Mouse (Mus musculus): ENCODE data around the gene Tmco4. TPM values are rescaled to one million over a fixed set of nuclear protein-coding genes. Genes with fewer than 3 reads are reported as not detected.

Gene Tmco4
- polyA plus RNA-seq, 1 experiment from 2014 or later: 6.3 TPM

- no peak overlapping the region for H3K4me3 ChIP-seq (ENCODE audit: low read length)
- no peak overlapping the region for H3K4me2 ChIP-seq (ENCODE audit: low read depth, low read length)
- no peaks in the 10 kb centered on the region for H3K36me3 ChIP-seq (ENCODE audit: control insufficient read depth, insufficient read depth, low read length)
- H3K27me3 ChIP-seq (ENCODE audit: control insufficient read depth, insufficient read depth, low read depth, low read length): peaks cover 5% of the 10 kb centered on the region; the same call in 1 of the 2 replicates
- ATAC-seq (ENCODE audit: low read depth): 0 out of 2 replicates have a peak, but pooled peaks have one; percentile 32
- peaks cover 10% of the 10 kb centered on the region for H3K4me1 ChIP-seq (replicated peaks; ENCODE audit: control insufficient read depth, insufficient read depth, low read length)
- no peak overlapping the region for H3K27ac ChIP-seq (ENCODE audit: low read length)
- H3K9me3 ChIP-seq (ENCODE audit: control insufficient read depth, low read length): no peaks in the 10 kb centered on the region
- WGBS: 79% methylated on average over 3 of the region's 3 CpGs
- H3K9ac ChIP-seq (ENCODE audit: low read length): no peak overlapping the region
Measured at GRCm38 (mm10) chr4:139035799-139036198, 63.1 kb downstream of the Tmco4 start.

- peaks cover 10% of the 10 kb centered on the region for H3K4me1 ChIP-seq (replicated peaks; ENCODE audit: control insufficient read depth, insufficient read depth, low read length)
- H3K4me3 ChIP-seq (ENCODE audit: low read length): no peak overlapping the region
- no peak overlapping the region for H3K9ac ChIP-seq (ENCODE audit: low read length)
- no peaks in the 10 kb centered on the region for H3K9me3 ChIP-seq (ENCODE audit: control insufficient read depth, low read length)
- H3K27ac ChIP-seq (ENCODE audit: low read length): no peak overlapping the region
- WGBS: 46% methylated on average over 17 of the region's 17 CpGs
- H3K4me2 ChIP-seq (ENCODE audit: low read depth, low read length): no peak overlapping the region
- ATAC-seq (ENCODE audit: low read depth): peak; percentile 62; the same call in 1 of the 2 replicates
- H3K27me3 ChIP-seq (ENCODE audit: control insufficient read depth, insufficient read depth, low read depth, low read length): peaks cover 5% of the 10 kb centered on the region; the same call in 1 of the 2 replicates
- H3K36me3 ChIP-seq (ENCODE audit: control insufficient read depth, insufficient read depth, low read length): no peaks in the 10 kb centered on the region
Measured at GRCm38 (mm10) chr4:139037795-139038607, 65.3 kb downstream of the Tmco4 start.

- Histone ChIP-seq H3K9ac (ENCODE audit: low read length) (no peak overlapping the region), H3K4me1 (replicated peaks; ENCODE audit: control insufficient read depth, insufficient read depth, low read length) (peaks cover 10% of the 10 kb centered on the region), H3K4me3 (ENCODE audit: low read length) (no peak overlapping the region), H3K27ac (ENCODE audit: low read length) (no peak overlapping the region), H3K9me3 (ENCODE audit: control insufficient read depth, low read length) (no peaks in the 10 kb centered on the region), H3K4me2 (ENCODE audit: low read depth, low read length) (no peak overlapping the region), H3K27me3 (ENCODE audit: control insufficient read depth, insufficient read depth, low read depth, low read length) (peaks cover 5% of the 10 kb centered on the region; the same call in 1 of the 2 replicates), H3K36me3 (ENCODE audit: control insufficient read depth, insufficient read depth, low read length) (no peaks in the 10 kb centered on the region)
- 10% methylated on average over 10 of the region's 10 CpGs for WGBS
- ATAC-seq (ENCODE audit: low read depth): no peak
Measured at GRCm38 (mm10) chr4:139040084-139040839, 67.6 kb downstream of the Tmco4 start.

- H3K4me2 ChIP-seq (ENCODE audit: low read depth, low read length): no peak overlapping the region
- no peaks in the 10 kb centered on the region for H3K36me3 ChIP-seq (ENCODE audit: control insufficient read depth, insufficient read depth, low read length)
- no peak overlapping the region for H3K27ac ChIP-seq (ENCODE audit: low read length)
- no peak overlapping the region for H3K4me3 ChIP-seq (ENCODE audit: low read length)
- WGBS: 83% methylated on average over 5 of the region's 5 CpGs
- no peak for ATAC-seq (ENCODE audit: low read depth)
- H3K4me1 ChIP-seq (replicated peaks; ENCODE audit: control insufficient read depth, insufficient read depth, low read length): peaks cover 9% of the 10 kb centered on the region
- no peak overlapping the region for H3K9ac ChIP-seq (ENCODE audit: low read length)
- H3K27me3 ChIP-seq (ENCODE audit: control insufficient read depth, insufficient read depth, low read depth, low read length): peaks cover 5% of the 10 kb centered on the region; the same call in 1 of the 2 replicates
- H3K9me3 ChIP-seq (ENCODE audit: control insufficient read depth, low read length): no peaks in the 10 kb centered on the region
Measured at GRCm38 (mm10) chr4:139042611-139043010, 69.9 kb downstream of the Tmco4 start.

- 81% methylated on average over 2 of the region's 2 CpGs for WGBS
- no peak overlapping the region for H3K9ac ChIP-seq (ENCODE audit: low read length)
- no peak for ATAC-seq (ENCODE audit: low read depth)
Measured at GRCm38 (mm10) chr4:139043600-139043999, 70.9 kb downstream of the Tmco4 start.

GRCm38 (mm10) chr4:139044566-139044965 is 71.9 kb downstream of the Tmco4 start:
- no peak for ATAC-seq (ENCODE audit: low read depth)
- Histone ChIP-seq H3K36me3 (ENCODE audit: control insufficient read depth, insufficient read depth, low read length) (no peaks in the 10 kb centered on the region), H3K4me2 (ENCODE audit: low read depth, low read length) (no peak overlapping the region), H3K9me3 (ENCODE audit: control insufficient read depth, low read length) (no peaks in the 10 kb centered on the region), H3K4me1 (replicated peaks; ENCODE audit: control insufficient read depth, insufficient read depth, low read length) (no peaks in the 10 kb centered on the region), H3K4me3 (ENCODE audit: low read length) (no peak overlapping the region), H3K27me3 (ENCODE audit: control insufficient read depth, insufficient read depth, low read depth, low read length) (peaks cover 4% of the 10 kb centered on the region; the same call in 1 of the 2 replicates), H3K27ac (ENCODE audit: low read length) (no peak overlapping the region), H3K9ac (ENCODE audit: low read length) (no peak overlapping the region)
- WGBS: 89% methylated on average over 5 of the region's 5 CpGs

More at GRCm38 (mm10) chr4:139043600-139043999, 70.9 kb downstream of the Tmco4 start:
- Histone ChIP-seq H3K27ac (ENCODE audit: low read length) (no peak overlapping the region), H3K4me2 (ENCODE audit: low read depth, low read length) (no peak overlapping the region), H3K36me3 (ENCODE audit: control insufficient read depth, insufficient read depth, low read length) (no peaks in the 10 kb centered on the region), H3K4me1 (replicated peaks; ENCODE audit: control insufficient read depth, insufficient read depth, low read length) (no peaks in the 10 kb centered on the region), H3K27me3 (ENCODE audit: control insufficient read depth, insufficient read depth, low read depth, low read length) (peaks cover 5% of the 10 kb centered on the region; the same call in 1 of the 2 replicates), H3K4me3 (ENCODE audit: low read length) (no peak overlapping the region), H3K9me3 (ENCODE audit: control insufficient read depth, low read length) (no peaks in the 10 kb centered on the region)

- Histone ChIP-seq H3K27ac (ENCODE audit: low read length) (no peak overlapping the region), H3K9ac (ENCODE audit: low read length) (no peak overlapping the region), H3K4me1 (replicated peaks; ENCODE audit: control insufficient read depth, insufficient read depth, low read length) (no peaks in the 10 kb centered on the region), H3K4me3 (ENCODE audit: low read length) (no peak overlapping the region), H3K27me3 (ENCODE audit: control insufficient read depth, insufficient read depth, low read depth, low read length) (no peaks in the 10 kb centered on the region), H3K36me3 (ENCODE audit: control insufficient read depth, insufficient read depth, low read length) (no peaks in the 10 kb centered on the region), H3K4me2 (ENCODE audit: low read depth, low read length) (no peak overlapping the region), H3K9me3 (ENCODE audit: control insufficient read depth, low read length) (no peaks in the 10 kb centered on the region)
- no peak for ATAC-seq (ENCODE audit: low read depth)
- WGBS: 68% methylated on average over 5 of the region's 5 CpGs
Measured at GRCm38 (mm10) chr4:139046354-139046753, 73.7 kb downstream of the Tmco4 start.

GRCm38 (mm10) chr4:139048518-139048917 is 75.8 kb downstream of the Tmco4 start:
- H3K27me3 ChIP-seq (ENCODE audit: control insufficient read depth, insufficient read depth, low read depth, low read length): no peaks in the 10 kb centered on the region
- H3K4me1 ChIP-seq (replicated peaks; ENCODE audit: control insufficient read depth, insufficient read depth, low read length): no peaks in the 10 kb centered on the region
- H3K36me3 ChIP-seq (ENCODE audit: control insufficient read depth, insufficient read depth, low read length): no peaks in the 10 kb centered on the region
- no peak overlapping the region for H3K4me3 ChIP-seq (ENCODE audit: low read length)
- H3K27ac ChIP-seq (ENCODE audit: low read length): no peak overlapping the region
- no peaks in the 10 kb centered on the region for H3K9me3 ChIP-seq (ENCODE audit: control insufficient read depth, low read length)
- no peak overlapping the region for H3K4me2 ChIP-seq (ENCODE audit: low read depth, low read length)
- WGBS: 69% methylated on average over 6 of the region's 6 CpGs
- no peak overlapping the region for H3K9ac ChIP-seq (ENCODE audit: low read length)
- no peak for ATAC-seq (ENCODE audit: low read depth)

GRCm38 (mm10) chr4:139052796-139053195 is 80.1 kb downstream of the Tmco4 start:
- Histone ChIP-seq H3K4me3 (ENCODE audit: low read length) (no peak overlapping the region), H3K27me3 (ENCODE audit: control insufficient read depth, insufficient read depth, low read depth, low read length) (no peaks in the 10 kb centered on the region), H3K27ac (ENCODE audit: low read length) (no peak overlapping the region), H3K4me2 (ENCODE audit: low read depth, low read length) (no peak overlapping the region), H3K9me3 (ENCODE audit: control insufficient read depth, low read length) (no peaks in the 10 kb centered on the region), H3K9ac (ENCODE audit: low read length) (no peak overlapping the region), H3K36me3 (ENCODE audit: control insufficient read depth, insufficient read depth, low read length) (no peaks in the 10 kb centered on the region), H3K4me1 (replicated peaks; ENCODE audit: control insufficient read depth, insufficient read depth, low read length) (no peaks in the 10 kb centered on the region)
- no peak for ATAC-seq (ENCODE audit: low read depth)
- 75% methylated on average over 7 of the region's 7 CpGs for WGBS
